Mouse (Mus musculus) left cerebral cortex, postnatal 36 days (tissue): ENCODE data around the gene Stil. TPM values are rescaled to one million over a fixed set of nuclear protein-coding genes. Genes with fewer than 3 reads are reported as not detected.
"Not testable (repeated sequence)": the region's sequence is repeated elsewhere in the genome, so short reads cannot be mapped to it uniquely, and the experiment has no call there.

ENCODE experiments used
- DNase-seq, 2 experiments: peaks; one replicate each; pipeline ENCODE4 v3.0.0; 2021 to 2022; ENCODE audit warnings: low spot score in 2 of 2, mixed read lengths in 1 of 2
- intact Hi-C: fragments of 180-260 bp; cut with DNase I; formaldehyde crosslinking; loops from one replicate; pipeline ENCODE4 v1.15.1; 2025
- total RNA-seq, 2 experiments: library from RNA; stranded (reverse); gene quantifications; 2 replicates each; pipeline ENCODE4 v1.2.3; 2021

Gene Stil
- total RNA-seq = under 1 TPM; 0.52 to 1.00 TPM

DNA sequence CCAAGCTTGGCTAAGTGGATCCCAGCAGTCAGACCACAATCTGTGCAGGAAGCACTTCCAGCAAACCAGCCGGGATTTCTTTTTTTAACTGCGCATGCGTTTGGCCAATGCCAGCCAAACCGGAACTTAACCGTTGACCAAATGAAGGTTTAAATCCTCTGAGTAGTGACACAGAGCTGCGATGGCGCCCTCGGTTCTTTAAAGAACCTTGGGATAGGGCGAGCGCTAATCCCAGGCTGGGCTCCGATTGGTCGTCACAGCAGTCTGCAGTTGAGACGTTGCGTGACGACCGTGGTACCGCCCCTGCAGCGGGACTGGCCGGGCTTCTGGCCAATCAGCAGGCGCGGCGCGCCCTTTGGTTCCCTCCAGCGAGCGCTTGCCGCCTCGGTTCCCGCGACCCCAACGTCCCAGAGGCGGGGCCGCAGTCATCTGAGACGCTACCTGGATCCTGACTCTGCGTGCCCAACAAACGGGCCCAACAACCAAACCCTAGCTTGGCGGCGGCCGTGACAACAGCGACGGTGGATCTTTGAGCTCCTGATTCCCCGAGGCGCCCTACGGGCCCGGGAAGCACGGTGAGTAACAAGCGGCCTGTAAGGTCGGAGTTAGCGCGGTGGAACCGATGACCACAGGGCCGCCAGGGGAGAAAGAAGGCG is at the start of gene Stil:
Stil (plus strand) TSS at position 387 of the 656 bp plus-strand sequence.
- intact Hi-C loops = loop anchor here (10.0 kb wide), 1 partner anchor 85 kb away; the partner anchor contains the start of gene Pdzk1ip1
- peak; percentile 93 to 94 for DNase-seq

DNA sequence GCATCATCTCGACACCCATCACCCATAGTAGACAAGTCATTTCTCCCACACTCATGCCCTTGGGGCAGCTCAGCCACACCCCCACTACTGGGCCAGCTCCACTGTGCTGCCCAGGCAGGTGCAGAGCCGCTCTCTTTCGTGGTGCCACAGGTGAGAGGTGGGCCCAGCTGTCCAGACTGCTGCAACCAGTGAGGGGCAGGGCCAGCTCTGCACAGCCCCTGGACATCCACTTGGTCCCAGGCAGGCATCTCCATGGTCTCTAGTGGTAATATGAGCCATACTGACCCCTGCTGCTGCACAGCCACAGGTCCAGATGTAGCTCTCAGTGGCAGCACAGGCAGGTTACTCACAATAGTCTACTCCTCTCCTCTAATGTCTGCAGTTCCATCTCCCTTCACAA is 46.8 kb upstream of the Stil start:
- intact Hi-C loops = no loop called here
- no peak for DNase-seq

DNA sequence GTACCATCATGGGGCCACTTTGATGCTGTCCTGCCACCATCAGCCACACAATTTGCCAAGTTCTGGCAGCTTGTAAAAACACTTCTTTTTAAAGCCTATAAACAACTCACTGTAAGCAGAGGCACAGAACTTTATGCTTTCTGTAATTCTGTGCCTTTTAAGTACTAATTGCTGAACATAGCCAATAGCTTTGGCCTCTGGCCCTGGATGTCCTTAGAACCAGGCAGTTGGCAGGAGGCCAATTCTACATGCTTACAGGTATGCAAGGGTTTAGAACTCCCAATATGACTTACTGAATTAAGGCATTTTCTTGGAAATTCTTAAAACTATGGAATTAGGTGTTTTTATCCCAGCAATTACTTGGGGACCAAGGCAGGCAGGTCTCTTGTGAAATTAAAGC is 42.6 kb upstream of the Stil start:
- DNase-seq = no peak
- intact Hi-C loops = no loop called here

DNA sequence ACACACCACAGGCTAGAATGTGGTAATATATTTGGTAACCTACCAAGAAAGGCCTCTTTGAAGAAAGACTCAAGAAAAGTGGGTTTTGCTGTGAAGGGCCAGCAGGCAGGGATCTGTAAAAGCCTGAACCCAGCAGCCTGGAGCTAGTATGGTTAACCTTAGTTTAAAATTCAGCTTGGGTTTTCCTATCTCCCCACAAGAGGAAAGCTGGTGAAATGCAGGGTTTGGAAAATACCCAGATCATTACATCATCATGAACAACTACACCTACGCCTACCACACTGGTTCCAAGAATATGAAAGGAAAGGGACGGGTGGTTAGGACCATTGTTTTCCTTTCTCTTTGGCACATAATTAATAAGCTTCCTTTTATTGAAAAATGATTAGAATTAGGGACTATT is 41.7 kb upstream of the Stil start:
- intact Hi-C loops = no loop called here
- no peak for DNase-seq

DNA sequence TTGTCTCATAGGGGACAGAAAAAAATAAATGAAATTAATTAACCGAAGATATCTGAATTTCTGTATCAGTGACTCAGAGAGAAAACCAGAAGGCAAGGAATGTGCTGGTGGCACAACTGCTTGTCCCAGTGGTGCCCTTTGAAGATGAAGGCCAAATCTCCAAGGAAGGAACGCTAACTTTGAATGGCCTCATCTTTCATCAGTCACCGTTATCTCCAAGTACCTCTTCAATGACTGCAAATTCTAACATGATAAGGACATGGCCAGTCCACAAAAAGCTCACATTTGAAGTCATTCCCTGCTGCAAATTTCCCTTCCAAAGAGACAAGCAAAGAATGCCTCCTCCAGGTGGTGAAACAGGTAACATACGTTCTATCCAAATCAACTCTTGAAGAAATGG is 41.2 kb upstream of the Stil start:
- intact Hi-C loops = no loop called here
- DNase-seq = no peak

- intact Hi-C loops = no loop called here
- no peak for DNase-seq
Observed at GRCm38 (mm10) chr4:114959533-114959932, 40.4 kb upstream of the Stil start.

DNA sequence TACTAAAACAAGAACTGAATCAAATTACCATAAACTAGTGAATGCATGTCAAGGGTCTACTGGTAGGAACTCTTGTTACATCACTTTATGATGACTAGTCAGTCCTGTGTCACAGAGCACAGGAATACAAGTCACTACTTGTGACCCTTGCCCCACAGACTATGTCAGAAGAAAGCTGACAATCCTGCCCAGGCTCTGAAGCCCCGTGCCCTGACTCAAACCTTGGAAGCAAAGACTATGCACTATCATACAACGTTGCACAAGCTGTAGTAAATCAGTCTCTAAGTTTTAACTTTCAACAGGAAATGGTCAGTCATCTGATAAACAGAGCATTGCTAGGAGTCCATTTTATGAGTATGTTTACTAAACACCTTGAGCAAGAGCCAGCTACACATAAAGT is 39.1 kb upstream of the Stil start:
- DNase-seq, intact Hi-C loops: not testable (repeated sequence)

DNA sequence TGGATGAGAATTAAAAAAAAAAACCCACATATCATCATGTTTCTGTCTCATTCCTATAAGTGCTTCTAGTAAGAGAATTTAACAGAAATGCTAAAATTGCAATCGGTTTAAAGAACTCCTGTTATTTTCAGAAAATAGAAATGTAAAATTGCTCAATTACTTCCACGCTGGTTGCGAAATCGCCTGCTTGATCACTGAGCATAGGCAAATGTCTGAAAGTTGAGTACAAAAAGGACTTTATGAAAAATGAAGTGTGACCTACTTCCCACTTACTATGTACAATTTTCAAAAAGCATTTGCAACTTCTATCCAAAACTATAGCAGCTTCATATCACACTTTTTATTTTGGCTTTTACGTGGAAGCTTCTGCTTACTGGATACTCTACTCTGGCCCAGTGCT is 29.2 kb upstream of the Stil start:
- DNase-seq = no peak
- intact Hi-C loops = no loop called here

DNA sequence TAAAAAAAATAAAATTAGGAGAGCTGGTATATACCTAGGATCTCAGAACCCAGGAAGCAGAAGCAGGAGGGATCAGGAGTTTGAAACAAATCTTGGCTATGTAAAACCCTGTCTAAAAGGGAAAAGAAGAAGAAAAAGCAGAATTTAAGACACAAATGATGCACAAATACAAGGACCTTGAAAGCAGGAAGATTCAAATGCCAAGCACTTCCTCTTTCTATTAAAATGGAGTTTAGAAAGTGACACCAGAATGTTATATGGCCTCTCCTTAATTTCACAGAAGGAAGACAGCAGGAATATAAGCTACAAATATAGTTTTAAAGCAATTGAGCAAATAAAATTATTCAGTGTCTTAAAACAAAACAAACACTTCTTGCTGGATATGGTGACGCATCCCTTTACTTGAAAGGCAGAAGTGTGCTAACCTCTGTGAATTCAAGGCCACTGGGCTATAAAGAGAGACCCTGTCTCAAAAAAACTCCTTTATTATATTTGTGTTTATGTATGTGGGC is 26.7 kb upstream of the Stil start:
- DNase-seq = no peak
- intact Hi-C loops = no loop called here

- intact Hi-C loops = no loop called here
- no peak for DNase-seq
Observed at GRCm38 (mm10) chr4:114982619-114983018, 17.3 kb upstream of the Stil start.

GRCm38 (mm10) chr4:114983020-114983419 is 16.9 kb upstream of the Stil start:
- no peak for DNase-seq

DNA sequence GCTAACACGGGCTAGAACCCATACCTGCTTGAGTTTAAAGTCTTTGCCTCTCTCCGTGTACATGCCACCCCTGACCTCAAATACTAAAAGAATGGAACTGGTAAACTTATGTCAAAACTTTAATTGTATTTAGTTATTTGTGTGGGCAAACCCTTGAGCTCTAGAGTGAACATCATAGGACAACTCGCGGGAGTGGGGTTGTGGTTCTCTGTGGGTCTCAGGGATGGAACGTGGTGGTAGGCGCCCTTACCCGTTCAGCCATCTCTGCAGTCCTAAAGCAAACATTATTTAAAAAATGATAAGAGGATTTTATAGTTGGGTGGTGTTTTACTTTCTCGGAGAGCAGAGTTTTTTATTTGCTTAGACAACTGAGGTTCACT is 13.8 kb upstream of the Stil start:
- intact Hi-C loops = no loop called here
- no peak for DNase-seq

More at GRCm38 (mm10) chr4:114983020-114983419, 16.9 kb upstream of the Stil start:
- intact Hi-C loops = no loop called here

GRCm38 (mm10) chr4:114986591-114987432 is 13.1 kb upstream of the Stil start, which contains the start of gene Cmpk1:
Gene Cmpk1 (minus strand): TSS chr4:114987241.
- DNase-seq = peak; percentile 83 to 85
- intact Hi-C loops = no loop called here

- no peak for DNase-seq
- intact Hi-C loops = loop anchor here (10.0 kb wide), 1 partner anchor 91 kb away; the partner anchor contains the start of gene Pdzk1ip1
Observed at GRCm38 (mm10) chr4:114994218-114994617, 5.7 kb upstream of the Stil start.

DNA sequence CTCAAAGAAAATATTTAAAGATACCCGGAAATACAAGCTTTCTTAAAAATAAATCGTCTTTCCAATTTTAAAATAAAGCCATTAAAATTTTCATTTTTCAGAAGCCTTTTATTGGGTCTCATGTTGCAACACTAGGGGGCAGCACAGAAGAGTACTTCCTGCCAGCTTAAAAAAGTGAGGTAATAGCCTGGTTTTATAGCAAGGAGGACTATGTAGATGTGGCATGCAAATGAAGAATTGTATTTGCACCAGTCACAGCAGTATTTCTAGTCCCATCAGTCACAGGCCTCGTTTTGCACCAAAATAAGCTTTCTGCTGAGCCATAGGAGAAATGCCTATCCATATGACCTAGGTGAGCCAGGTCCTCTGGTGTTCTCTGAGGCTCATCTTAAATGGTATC is 2.9 kb upstream of the Stil start:
- DNase-seq = no peak
- intact Hi-C loops = loop anchor here (10.0 kb wide), 1 partner anchor 88 kb away; the partner anchor contains the start of gene Pdzk1ip1

DNA sequence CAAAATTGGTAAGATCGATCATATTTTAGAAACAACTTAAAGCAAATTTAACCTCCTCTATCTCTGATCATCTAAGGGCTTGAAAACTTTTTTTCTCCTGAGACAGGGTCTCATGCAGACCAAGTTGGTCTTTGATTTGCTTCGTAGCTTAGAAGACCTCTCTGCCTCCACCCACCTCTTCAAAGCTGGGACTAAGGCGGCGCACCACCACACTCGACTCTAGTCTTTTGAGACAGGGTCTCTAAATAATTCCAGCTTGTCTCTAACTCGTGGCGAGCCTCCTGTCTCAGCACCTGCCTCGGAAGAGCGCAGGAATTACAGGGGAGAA is 550 bp upstream of the Stil start:
- no peak for DNase-seq
- intact Hi-C loops = loop anchor here (10.0 kb wide), 1 partner anchor 85 kb away; the partner anchor contains the start of gene Pdzk1ip1

DNA sequence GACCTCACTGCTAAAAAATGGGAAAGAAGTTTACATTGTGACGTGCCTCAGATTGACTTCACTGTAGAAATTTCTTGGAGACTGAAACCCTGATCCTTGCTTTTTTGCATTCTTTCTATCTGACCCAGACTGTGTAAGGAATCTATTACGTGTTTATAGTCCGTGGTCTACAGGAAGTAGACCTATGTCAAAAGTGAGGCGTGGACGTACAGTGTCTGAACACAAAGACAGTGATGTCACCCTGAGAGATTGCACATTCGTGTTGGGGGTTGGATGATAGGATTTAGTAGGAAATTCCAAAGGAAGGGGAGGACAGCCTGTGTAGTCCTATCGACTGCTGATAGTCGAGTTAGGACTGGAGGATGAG is 453 bp downstream of the Stil start:
- intact Hi-C loops = no loop called here
- DNase-seq = no peak

- DNase-seq = no peak
- intact Hi-C loops = no loop called here
Observed at GRCm38 (mm10) chr4:115014276-115014675, 14.3 kb downstream of the Stil start.

DNA sequence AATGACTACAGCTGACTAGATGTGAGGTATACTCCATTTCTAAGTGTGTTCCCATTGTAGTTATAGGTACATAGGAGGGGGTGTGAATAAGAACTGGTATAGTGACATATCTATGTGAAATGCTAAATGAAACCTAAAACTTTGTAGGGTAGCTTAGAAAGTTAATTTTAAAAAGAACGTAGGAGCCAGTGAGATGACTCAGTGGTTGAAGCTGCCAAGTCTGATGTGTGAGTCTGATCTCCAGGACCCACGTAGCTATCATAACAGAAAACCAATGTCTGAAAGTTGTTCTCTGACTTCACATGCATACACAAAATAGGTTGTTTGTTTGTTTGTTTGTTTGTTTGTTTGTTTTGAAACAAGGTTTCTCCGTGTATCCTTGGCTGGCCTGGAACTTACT is 20.0 kb downstream of the Stil start:
- intact Hi-C loops = no loop called here
- DNase-seq = no peak

- intact Hi-C loops = no loop called here
- DNase-seq = no peak
Observed at GRCm38 (mm10) chr4:115035043-115035442, 35.1 kb downstream of the Stil start.

DNA sequence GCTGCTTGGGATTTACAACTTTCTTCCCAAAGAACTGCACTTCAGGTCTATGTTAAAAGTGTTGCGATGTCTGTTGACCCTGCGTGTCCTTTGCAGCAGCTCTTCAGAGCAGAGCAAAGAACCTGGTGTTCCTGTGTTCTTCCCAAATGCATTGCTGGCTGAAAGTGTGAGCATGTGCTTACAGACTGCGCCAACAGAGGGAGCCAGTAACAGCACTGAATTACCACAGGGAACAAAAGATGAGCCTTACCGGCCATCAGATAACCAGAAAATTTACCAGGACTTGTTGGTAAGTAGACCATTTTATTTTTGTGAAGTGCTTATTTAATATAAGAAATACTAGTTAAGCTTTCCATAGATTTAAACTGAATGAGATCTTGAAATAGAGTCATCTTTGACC is 38.3 kb downstream of the Stil start:
- intact Hi-C loops = no loop called here
- DNase-seq = peak in 1 of 2 experiments; percentile 14
